Mouse (Mus musculus) lung, adult 2 months (tissue): ENCODE data around the gene Rps27.

Source experiments
- CTCF ChIP-seq: fragments of 200-500 bp; IDR thresholded peaks from 2 replicates; pipeline ENCODE4 v1.5.1; 2011; ENCODE audit warnings: mild to moderate bottlenecking, low read length, control low read depth; ENCODE audit not compliant: insufficient read depth
- POLR2A ChIP-seq: fragments of 200-500 bp; IDR thresholded peaks from 2 replicates; pipeline ENCODE4 v1.6.1; 2011; ENCODE audit warnings: low read depth, mild to moderate bottlenecking, control low read depth, low read length, borderline replicate concordance; ENCODE audit errors: extremely low read depth

DNA sequence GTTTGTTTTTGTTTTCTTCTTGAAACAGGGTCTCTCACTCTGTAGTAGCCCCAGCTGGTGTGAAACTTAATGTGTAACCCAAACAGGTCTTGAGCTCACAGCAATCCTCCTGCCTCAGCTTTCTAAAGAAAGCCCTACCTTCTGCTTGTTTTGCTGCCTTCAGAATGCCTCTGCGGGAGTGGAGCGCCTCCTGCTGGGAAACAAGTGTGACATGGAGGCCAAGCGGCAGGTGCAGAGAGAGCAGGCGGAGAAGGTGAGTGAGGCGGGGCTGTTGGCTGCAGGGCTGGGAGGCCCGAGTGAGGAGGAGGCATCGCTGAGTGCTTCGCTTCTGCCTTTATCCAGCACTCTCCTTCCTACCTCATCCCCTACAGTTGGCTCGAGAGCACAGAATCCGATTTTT lies 10.9 kb upstream of the Rps27 start:
- no peak for TF ChIP-seq POLR2A
- no peak for TF ChIP-seq CTCF
